14 mouse cellular contexts compared by ENCODE assay signal in genomic region chr7:83438538-83439393, GRCm38 (mm10).
DNase-seq lines count a peak whose midpoint lies in the region; ATAC-seq and TF ChIP-seq lines count a peak whose summit lies in the region.
"Had no signal": no experiment of that assay in that cellular context is flagged by ENCODE, and none has a peak within 500 bp of the region (broad histone marks: within the 10 kb centered on the region; RNA-seq: fewer than 3 reads in every experiment).

No protein-coding gene starts in this region.

- H3K9me3 ChIP-seq in hindbrain, postnatal 0 days (ENCODE audit: low read length): no peaks in the 10 kb centered on the region
- H3K9me3 ChIP-seq in hindbrain, embryonic 13.5 days: no peaks in the 10 kb centered on the region
- H3K9me3 ChIP-seq: heart, embryonic 13.5 days; liver, embryonic 13.5 days; midbrain, embryonic 10.5 days; neural tube, embryonic 15.5 days had no signal

- H3K4me3 ChIP-seq in hindbrain, postnatal 0 days (ENCODE audit: low read length): no peak overlapping the region
- H3K4me3 ChIP-seq in hindbrain, embryonic 13.5 days: no peak overlapping the region
- H3K4me3 ChIP-seq in thymus, adult 2 months (ENCODE audit: control insufficient read depth, insufficient read depth, low read length): no peak overlapping the region
- H3K4me3 ChIP-seq: heart, embryonic 13.5 days; liver, embryonic 13.5 days; midbrain, embryonic 10.5 days; neural tube, embryonic 15.5 days had no signal

- peaks cover 5% of the 10 kb centered on the region for H3K4me1 ChIP-seq in hindbrain, postnatal 0 days (ENCODE audit: insufficient read depth, low read length)
- H3K4me1 ChIP-seq in hindbrain, embryonic 13.5 days (replicated peaks): peaks cover 9% of the 10 kb centered on the region
- no peaks in the 10 kb centered on the region for H3K4me1 ChIP-seq in thymus, adult 2 months (replicated peaks; ENCODE audit: control insufficient read depth, insufficient read depth, low read length)
- H3K4me1 ChIP-seq: liver, embryonic 13.5 days had no signal

- no peak overlapping the region for H3K4me2 ChIP-seq in hindbrain, postnatal 0 days (ENCODE audit: low read depth, low read length)
- H3K4me2 ChIP-seq in hindbrain, embryonic 13.5 days: no peak overlapping the region
- H3K4me2 ChIP-seq: heart, embryonic 13.5 days; liver, embryonic 13.5 days; neural tube, embryonic 15.5 days had no signal

- peak; percentile 47 for TF ChIP-seq CTCF in hindbrain, postnatal 0 days (IDR thresholded peaks at IDR 0.05; ENCODE audit: low read depth)
- TF ChIP-seq CTCF in thymus, adult 2 months (IDR thresholded peaks at IDR 0.05; ENCODE audit: borderline replicate concordance, control insufficient read depth, extremely low read depth, insufficient read depth, low read length, poor library complexity): no peak

- no peak overlapping the region for H3K9ac ChIP-seq in hindbrain, postnatal 0 days (replicated peaks; ENCODE audit: low read length)
- no peak overlapping the region for H3K9ac ChIP-seq in hindbrain, embryonic 13.5 days
- H3K9ac ChIP-seq: heart, embryonic 13.5 days; liver, embryonic 13.5 days; neural tube, embryonic 15.5 days had no signal

- TF ChIP-seq POLR2A in thymus, adult 2 months (IDR thresholded peaks at IDR 0.05; ENCODE audit: control insufficient read depth, extremely low read depth, insufficient read depth, low read length, poor library complexity): no peak

- no peaks in the 10 kb centered on the region for H3K36me3 ChIP-seq in hindbrain, postnatal 0 days (ENCODE audit: insufficient read depth, low read length)
- H3K36me3 ChIP-seq in hindbrain, embryonic 13.5 days: no peaks in the 10 kb centered on the region
- no peaks in the 10 kb centered on the region for H3K36me3 ChIP-seq in thymus, adult 2 months (ENCODE audit: control insufficient read depth, insufficient read depth, low read length)
- H3K36me3 ChIP-seq: heart, embryonic 13.5 days; liver, embryonic 13.5 days; midbrain, embryonic 10.5 days; neural tube, embryonic 15.5 days had no signal

- no peaks in the 10 kb centered on the region for H3K27me3 ChIP-seq in hindbrain, postnatal 0 days (ENCODE audit: insufficient read depth, low read length)
- no peaks in the 10 kb centered on the region for H3K27me3 ChIP-seq in hindbrain, embryonic 13.5 days
- H3K27me3 ChIP-seq in thymus, adult 2 months (ENCODE audit: control insufficient read depth, insufficient read depth, low read length): no peaks in the 10 kb centered on the region
- H3K27me3 ChIP-seq: heart, embryonic 13.5 days; liver, embryonic 13.5 days; neural tube, embryonic 15.5 days had no signal

- no peak overlapping the region for H3K27ac ChIP-seq in hindbrain, postnatal 0 days
- H3K27ac ChIP-seq in hindbrain, embryonic 13.5 days: no peak overlapping the region
- no peak overlapping the region for H3K27ac ChIP-seq in thymus, adult 2 months (ENCODE audit: control insufficient read depth, insufficient read depth, low read length)
- H3K27ac ChIP-seq: heart, embryonic 13.5 days; liver, embryonic 13.5 days; midbrain, embryonic 10.5 days; neural tube, embryonic 15.5 days had no signal

- no peak for ATAC-seq in hindbrain, postnatal 0 days
- ATAC-seq in hindbrain, embryonic 13.5 days (ENCODE audit: low FRiP score): no peak

- no peak for DNase-seq in hindbrain, postnatal 0 days (ENCODE audit: low spot score)
- DNase-seq in urinary bladder, postnatal 14 days (ENCODE audit: low spot score): peak; percentile 30
- no peak for DNase-seq in urinary bladder, postnatal 36 days (ENCODE audit: low spot score in 2 of 2)
- peak; percentile 42 for DNase-seq in embryo, embryonic 11 days
- DNase-seq in right cerebral cortex, postnatal 10 days (ENCODE audit: low spot score in 2 of 2): no peak
- no peak for DNase-seq in thymus, postnatal 36 days
- DNase-seq in thymus, adult 2 months: no peak
- DNase-seq: cerebellum, adult 11-12 months; liver, embryonic 13.5 days; spleen, adult 18-20 months had no signal

- whole genome bisulfite sequencing in hindbrain, postnatal 0 days: 60% methylated on average over 7 of the region's 7 CpGs
- 60% methylated on average over 7 of the region's 7 CpGs for WGBS in hindbrain, embryonic 13.5 days
- 73% methylated on average over 7 of the region's 7 CpGs for WGBS in thymus, adult 2 months

Comparison
In these comparisons a context has a peak if more than half of its experiments do, and no peak if none do; other contexts are left out.
1. DNase-seq: peak in urinary bladder, postnatal 14 days (single experiment) and embryo, embryonic 11 days (single experiment); none in hindbrain, postnatal 0 days (single experiment), urinary bladder, postnatal 36 days (0 of 2), right cerebral cortex, postnatal 10 days (0 of 2), thymus, postnatal 36 days (0 of 2) and thymus, adult 2 months (single experiment).